Mouse (Mus musculus): ENCODE measurements around the gene Bcl10. TPM values are rescaled to one million over a fixed set of nuclear protein-coding genes. Genes with fewer than 3 reads are reported as not detected.
A peak's percentile ranks its signal among the peaks of the same experiment; 100 is the strongest.
"Not testable (repeated sequence)": the region's sequence is repeated elsewhere in the genome, so short reads cannot be mapped to it uniquely, and the experiment has no call there.

Bcl10 gene
- total RNA-seq, 2 experiments from 2014 or later = 13.0 to 13.7 TPM

GRCm38 (mm10) chr3:145912512-145912911, 10.1 kb upstream of the Bcl10 start:
- no peak for DNase-seq (ENCODE audit: low spot score in 2 of 2)

- DNase-seq (ENCODE audit: low spot score in 2 of 2) = no peak
Measured at GRCm38 (mm10) chr3:145913263-145913662, 9.3 kb upstream of the Bcl10 start.

- DNase-seq (ENCODE audit: low spot score in 2 of 2) = not testable (repeated sequence)
Measured at GRCm38 (mm10) chr3:145913942-145914341, 8.7 kb upstream of the Bcl10 start.

GRCm38 (mm10) chr3:145916374-145916773, 6.2 kb upstream of the Bcl10 start:
- DNase-seq (ENCODE audit: low spot score in 2 of 2) = no peak

- no peak for DNase-seq (ENCODE audit: low spot score in 2 of 2)
Measured at GRCm38 (mm10) chr3:145916826-145917225, 5.8 kb upstream of the Bcl10 start.

GRCm38 (mm10) chr3:145922971-145923370, 367 bp downstream of the Bcl10 start:
- DNase-seq (ENCODE audit: low spot score in 2 of 2) = no peak

- DNase-seq (ENCODE audit: low spot score in 2 of 2) = peak; percentile 98 to 99
Measured at GRCm38 (mm10) chr3:145923874-145924577, 1.4 kb downstream of the Bcl10 start.

GRCm38 (mm10) chr3:145924649-145925337, 2.2 kb downstream of the Bcl10 start:
- peak; percentile 60 to 62 for DNase-seq (ENCODE audit: low spot score in 2 of 2)

GRCm38 (mm10) chr3:145925506-145925905, 2.9 kb downstream of the Bcl10 start:
- no peak for DNase-seq (ENCODE audit: low spot score in 2 of 2)

GRCm38 (mm10) chr3:145929525-145930400, 7.2 kb downstream of the Bcl10 start:
- DNase-seq (ENCODE audit: low spot score in 2 of 2) = no peak

GRCm38 (mm10) chr3:145933845-145934244, 11.2 kb downstream of the Bcl10 start:
- no peak for DNase-seq (ENCODE audit: low spot score in 2 of 2)

- peak; percentile 85 to 91 for DNase-seq (ENCODE audit: low spot score in 2 of 2)
Measured at GRCm38 (mm10) chr3:145937505-145938404, 15.2 kb downstream of the Bcl10 start, which contains the start of gene 2410004B18Rik. TSS of gene 2410004B18Rik (plus strand) at chr3:145938014.

GRCm38 (mm10) chr3:145938405-145939349, 16.1 kb downstream of the Bcl10 start:
- no peak for DNase-seq (ENCODE audit: low spot score in 2 of 2)

GRCm38 (mm10) chr3:145939402-145939801, 16.8 kb downstream of the Bcl10 start:
- DNase-seq (ENCODE audit: low spot score in 2 of 2) = no peak

GRCm38 (mm10) chr3:145939971-145940370, 17.4 kb downstream of the Bcl10 start:
- no peak for DNase-seq (ENCODE audit: low spot score in 2 of 2)

GRCm38 (mm10) chr3:145941971-145942370, 19.4 kb downstream of the Bcl10 start:
- DNase-seq (ENCODE audit: low spot score in 2 of 2) = peak; percentile 56 to 79

GRCm38 (mm10) chr3:145944348-145944747, 21.7 kb downstream of the Bcl10 start:
- no peak for DNase-seq (ENCODE audit: low spot score in 2 of 2)

GRCm38 (mm10) chr3:145945904-145946303, 23.3 kb downstream of the Bcl10 start:
- no peak for DNase-seq (ENCODE audit: low spot score in 2 of 2)

- no peak for DNase-seq (ENCODE audit: low spot score in 2 of 2)
Measured at GRCm38 (mm10) chr3:145946654-145947053, 24.1 kb downstream of the Bcl10 start.

Data from layer of hippocampus, adult 18-20 months (tissue).